Mouse (Mus musculus): Measurements from ENCODE around the gene Dnmt3c. TPM values are rescaled to one million over a fixed set of nuclear protein-coding genes. Genes with fewer than 3 reads are reported as not detected.

Gene Dnmt3c
- total and polyA plus RNA-seq, 2 experiments, result not detected

DNA sequence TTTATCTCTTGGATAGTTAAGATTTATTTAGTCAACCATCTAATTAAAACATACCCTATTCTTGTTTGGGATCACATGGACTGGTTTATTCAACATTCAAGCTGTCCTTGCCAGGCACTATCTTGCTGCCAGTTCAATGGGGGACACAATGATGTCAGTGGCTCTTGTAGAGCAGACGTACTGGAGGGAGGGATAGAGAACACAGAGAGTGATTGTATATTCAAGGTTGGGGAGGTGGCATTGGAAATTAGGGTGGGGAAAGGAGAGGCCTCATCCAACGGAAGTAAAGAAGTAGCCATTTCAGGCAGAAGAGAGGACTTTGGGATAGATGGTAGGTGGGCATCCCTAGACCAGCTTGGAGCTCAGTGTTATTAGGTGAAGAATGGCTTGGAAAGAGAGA, 28.4 kb downstream of the Dnmt3c start:
- no peak for DNase-seq (ENCODE audit: extremely low read depth, low read depth, low spot score)
- Histone ChIP-seq H3K27ac (replicated peaks; ENCODE audit: insufficient read depth, low read depth, low read length) (no peak overlapping the region), H3K4me1 (ENCODE audit: control insufficient read depth, insufficient read depth, low read length) (no peaks in the 10 kb centered on the region), H3K36me3 (ENCODE audit: control insufficient read depth, insufficient read depth, low read length) (no peaks in the 10 kb centered on the region), H3K4me3 (ENCODE audit: insufficient read depth, low read depth, low read length) (no peak overlapping the region), H3K27me3 (ENCODE audit: control insufficient read depth, insufficient read depth, low read length) (no peaks in the 10 kb centered on the region), H3K79me2 (ENCODE audit: control insufficient read depth, insufficient read depth, low read length) (no peaks in the 10 kb centered on the region), H3K9ac (ENCODE audit: low read depth, low read length) (no peak overlapping the region)
- 95% methylated on average over 2 of the region's 2 CpGs for WGBS
- TF ChIP-seq CTCF (IDR thresholded peaks at IDR 0.05; ENCODE audit: low read depth, low read length), result no peak
- no peak for TF ChIP-seq POLR2A (IDR thresholded peaks at IDR 0.05; ENCODE audit: extremely low read depth, insufficient read depth, low read length)

DNA sequence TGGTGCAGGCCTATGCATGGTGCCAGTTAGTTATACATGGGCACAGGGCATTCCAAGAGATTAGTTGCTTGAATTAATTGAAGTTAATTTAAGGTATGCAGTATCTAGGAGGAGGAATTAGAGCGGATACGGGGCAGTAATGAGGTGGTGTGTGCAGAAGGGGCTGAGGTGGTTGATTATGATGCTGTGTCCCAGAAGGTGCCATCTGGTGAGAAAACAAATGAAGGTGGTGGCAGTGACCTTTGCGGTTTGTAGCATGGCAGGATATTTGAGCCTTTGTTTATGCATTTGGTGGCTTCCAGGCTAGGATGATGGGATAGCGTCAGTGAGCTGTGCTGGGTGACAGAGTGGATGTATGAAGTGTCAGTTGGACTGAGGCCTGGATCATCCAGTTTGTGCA, 28.8 kb downstream of the Dnmt3c start:
- DNase-seq (ENCODE audit: extremely low read depth, low read depth, low spot score), result no peak
- Histone ChIP-seq H3K27ac (replicated peaks; ENCODE audit: insufficient read depth, low read depth, low read length) (no peak overlapping the region), H3K4me1 (ENCODE audit: control insufficient read depth, insufficient read depth, low read length) (no peaks in the 10 kb centered on the region), H3K9ac (ENCODE audit: low read depth, low read length) (no peak overlapping the region), H3K36me3 (ENCODE audit: control insufficient read depth, insufficient read depth, low read length) (no peaks in the 10 kb centered on the region), H3K4me3 (ENCODE audit: insufficient read depth, low read depth, low read length) (no peak overlapping the region), H3K79me2 (ENCODE audit: control insufficient read depth, insufficient read depth, low read length) (no peaks in the 10 kb centered on the region), H3K27me3 (ENCODE audit: control insufficient read depth, insufficient read depth, low read length) (no peaks in the 10 kb centered on the region)
- no peak for TF ChIP-seq POLR2A (IDR thresholded peaks at IDR 0.05; ENCODE audit: extremely low read depth, insufficient read depth, low read length)
- no peak for TF ChIP-seq CTCF (IDR thresholded peaks at IDR 0.05; ENCODE audit: low read depth, low read length)
- 97% methylated on average over 4 of the region's 4 CpGs for WGBS

DNA sequence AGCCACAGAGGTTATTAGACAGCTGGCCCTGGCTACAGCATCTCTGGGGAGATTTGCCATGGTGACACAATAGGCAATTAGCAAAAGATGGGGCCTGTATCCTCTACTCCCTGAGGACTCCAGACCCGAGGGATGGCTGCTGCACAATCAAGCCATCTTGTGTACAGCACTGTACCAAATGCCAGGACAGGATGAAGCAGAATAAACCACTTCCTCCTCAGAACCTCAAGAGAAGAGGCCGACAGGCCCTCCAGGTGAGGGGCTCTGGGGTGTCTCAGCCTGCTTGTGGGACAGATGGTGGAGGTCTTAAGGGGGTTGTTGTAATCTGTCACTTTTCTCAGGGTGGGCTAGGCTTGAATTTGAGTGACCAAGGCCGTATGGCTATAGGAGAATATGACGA, 37.6 kb downstream of the Dnmt3c start:
- Histone ChIP-seq H3K27ac (replicated peaks; ENCODE audit: insufficient read depth, low read depth, low read length) (no peak overlapping the region), H3K27me3 (ENCODE audit: control insufficient read depth, insufficient read depth, low read length) (no peaks in the 10 kb centered on the region), H3K79me2 (ENCODE audit: control insufficient read depth, insufficient read depth, low read length) (no peaks in the 10 kb centered on the region), H3K9ac (ENCODE audit: low read depth, low read length) (no peak overlapping the region), H3K36me3 (ENCODE audit: control insufficient read depth, insufficient read depth, low read length) (no peaks in the 10 kb centered on the region), H3K4me1 (ENCODE audit: control insufficient read depth, insufficient read depth, low read length) (no peaks in the 10 kb centered on the region), H3K4me3 (ENCODE audit: insufficient read depth, low read depth, low read length) (no peak overlapping the region)
- DNase-seq (ENCODE audit: extremely low read depth, low read depth, low spot score), result no peak
- no peak for TF ChIP-seq POLR2A (IDR thresholded peaks at IDR 0.05; ENCODE audit: extremely low read depth, insufficient read depth, low read length)
- no peak for TF ChIP-seq CTCF (IDR thresholded peaks at IDR 0.05; ENCODE audit: low read depth, low read length)
- 78% methylated on average over 4 of the region's 4 CpGs for WGBS

DNA sequence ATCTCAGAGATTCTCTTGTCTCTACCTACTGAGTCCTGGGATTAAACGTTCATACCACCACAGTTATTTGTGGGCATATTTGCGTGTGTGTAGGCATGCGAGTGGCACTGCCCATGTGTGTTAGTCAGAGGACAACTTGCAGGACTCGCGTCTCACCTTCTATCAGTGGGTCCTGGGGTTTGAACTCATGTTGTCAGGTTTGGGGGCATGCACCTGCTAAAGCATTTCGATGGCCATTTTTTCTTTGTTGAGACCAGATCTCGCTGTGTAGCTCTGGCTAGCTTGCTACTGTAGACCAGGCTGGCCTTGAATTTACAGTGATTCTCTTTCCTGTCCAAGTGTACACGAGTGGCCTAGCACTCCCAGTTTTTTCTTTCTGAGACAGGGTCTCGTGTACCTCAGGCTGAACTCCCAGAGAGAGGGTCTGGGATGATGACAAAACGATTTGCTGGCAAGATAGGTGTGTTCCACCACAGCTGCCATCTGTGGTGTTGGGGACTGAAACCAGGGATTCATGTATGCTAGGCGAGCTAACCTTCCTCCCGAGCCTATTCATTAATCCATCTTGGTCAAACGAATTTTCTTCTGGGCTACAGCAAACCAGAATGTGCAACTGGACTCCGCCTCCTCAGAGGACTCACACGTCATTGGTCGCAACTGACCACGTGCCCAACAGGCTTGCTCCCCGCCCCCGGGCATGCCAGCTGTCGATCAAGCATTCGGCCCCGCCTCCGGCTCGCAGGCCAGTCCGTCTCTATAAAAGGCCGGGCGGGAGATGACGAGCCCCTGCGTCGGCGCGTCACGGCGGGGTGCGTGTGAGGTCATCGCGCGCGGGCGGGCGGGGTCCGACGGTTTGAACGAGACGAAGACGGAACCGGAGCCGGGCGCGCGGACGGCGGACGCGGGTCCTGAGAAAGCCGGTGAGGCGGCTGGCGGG, 44.3 kb downstream of the Dnmt3c start, which contains the start of gene Mapre1:
Gene Mapre1 (plus strand): TSS at position 775 of the 937 bp plus-strand sequence.
- no peak for TF ChIP-seq CTCF (IDR thresholded peaks at IDR 0.05; ENCODE audit: low read depth, low read length)
- TF ChIP-seq POLR2A (IDR thresholded peaks at IDR 0.05; ENCODE audit: extremely low read depth, insufficient read depth, low read length), result 0 out of 2 replicates have a peak, but pooled peaks have one; percentile 42
- no peaks in the 10 kb centered on the region for H3K36me3 ChIP-seq (ENCODE audit: control insufficient read depth, insufficient read depth, low read length)
- H3K79me2 ChIP-seq (ENCODE audit: control insufficient read depth, insufficient read depth, low read length), result peaks cover 28% of the 10 kb centered on the region; the same call in 1 of the 2 replicates
- 11% methylated on average over 57 of the region's 58 CpGs for whole genome bisulfite sequencing
- peak; percentile 93 for DNase-seq (ENCODE audit: extremely low read depth, low read depth, low spot score)
- H3K4me1 ChIP-seq (ENCODE audit: control insufficient read depth, insufficient read depth, low read length), result peaks cover 9% of the 10 kb centered on the region; the same call in 1 of the 2 replicates
- H3K9ac ChIP-seq (ENCODE audit: low read depth, low read length), result peak within 1 kb of the TSS; percentile 89
- H3K27me3 ChIP-seq (ENCODE audit: control insufficient read depth, insufficient read depth, low read length), result no peaks in the 10 kb centered on the region
- H3K27ac ChIP-seq (replicated peaks; ENCODE audit: insufficient read depth, low read depth, low read length), result peak within 1 kb of the TSS; percentile 64
- peak within 1 kb of the TSS; percentile 88 for H3K4me3 ChIP-seq (ENCODE audit: insufficient read depth, low read depth, low read length)

DNA sequence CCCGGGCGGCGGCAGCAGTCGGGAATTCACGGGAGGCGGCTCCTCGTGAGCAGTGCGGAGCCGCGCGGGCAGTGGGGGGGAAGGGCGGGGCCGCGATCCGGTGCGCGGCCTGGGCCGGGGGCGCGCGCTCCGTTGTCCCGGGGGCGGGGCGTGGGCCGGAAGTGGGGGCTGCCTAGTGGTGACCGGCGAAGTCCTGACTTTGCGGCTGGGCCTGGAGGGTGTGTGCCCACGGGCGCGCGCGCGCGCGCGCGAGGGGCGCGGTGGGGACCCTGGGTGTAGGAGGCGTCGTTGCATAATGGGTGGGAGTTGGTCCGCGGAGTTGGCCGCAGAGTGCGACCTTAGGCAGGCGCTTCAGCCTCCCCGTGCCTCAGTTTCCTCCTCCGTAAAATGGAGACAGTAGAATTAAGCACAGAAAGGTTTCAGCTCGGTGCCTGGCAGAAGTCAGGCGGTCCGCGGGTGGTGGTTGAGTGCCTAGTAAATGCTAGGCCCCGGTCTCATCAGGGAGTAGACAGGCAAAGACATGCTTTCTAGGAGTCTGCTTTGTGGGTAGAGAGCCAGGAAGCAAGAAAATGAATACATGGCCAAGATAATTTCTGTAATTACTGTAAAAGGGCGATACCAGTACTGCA, 45.1 kb downstream of the Dnmt3c start:
- H3K27ac ChIP-seq (replicated peaks; ENCODE audit: insufficient read depth, low read depth, low read length), result peak overlapping the region; percentile 64
- no peak for TF ChIP-seq POLR2A (IDR thresholded peaks at IDR 0.05; ENCODE audit: extremely low read depth, insufficient read depth, low read length)
- no peak for TF ChIP-seq CTCF (IDR thresholded peaks at IDR 0.05; ENCODE audit: low read depth, low read length)
- peak overlapping the region; percentile 88 for H3K4me3 ChIP-seq (ENCODE audit: insufficient read depth, low read depth, low read length)
- H3K9ac ChIP-seq (ENCODE audit: low read depth, low read length), result peak overlapping the region; percentile 89
- 2% methylated on average over 55 of the region's 56 CpGs for WGBS
- H3K4me1 ChIP-seq (ENCODE audit: control insufficient read depth, insufficient read depth, low read length), result peaks cover 9% of the 10 kb centered on the region; the same call in 1 of the 2 replicates
- DNase-seq (ENCODE audit: extremely low read depth, low read depth, low spot score), result peak; percentile 19
- H3K36me3 ChIP-seq (ENCODE audit: control insufficient read depth, insufficient read depth, low read length), result no peaks in the 10 kb centered on the region
- peaks cover 29% of the 10 kb centered on the region; the same call in 1 of the 2 replicates for H3K79me2 ChIP-seq (ENCODE audit: control insufficient read depth, insufficient read depth, low read length)
- H3K27me3 ChIP-seq (ENCODE audit: control insufficient read depth, insufficient read depth, low read length), result no peaks in the 10 kb centered on the region
